Mouse (Mus musculus): ENCODE measurements at regions not wholly inside any gene's neighbourhood (a gene's known extent, or its start where the extent isn't known, plus 50 kb on each side); places are given as distances from the start of the nearest gene placed in this dataset.

DNA sequence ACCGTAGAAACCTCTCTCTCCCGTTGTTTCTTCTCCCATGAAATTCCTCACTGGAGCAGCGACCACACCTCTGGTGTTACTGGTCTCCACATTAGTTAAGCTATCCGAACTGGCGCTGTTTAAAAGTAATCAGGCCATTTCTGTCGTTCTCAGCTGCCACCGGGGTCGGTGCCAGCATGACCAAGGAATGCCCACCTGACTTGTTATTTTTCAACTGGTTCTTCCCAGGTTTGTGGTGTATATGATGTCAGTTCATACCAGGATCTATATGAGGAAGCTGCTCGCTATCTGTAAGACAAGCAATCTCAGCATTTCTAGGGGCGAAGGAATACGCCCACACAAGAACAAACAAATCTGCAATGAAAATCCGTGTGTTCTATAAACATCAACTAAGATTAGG, 116.6 kb downstream of the Barhl2 start:
- TF ChIP-seq CTCF (conservative IDR thresholded peaks at IDR 0.05; ENCODE audit: low read length) (no peak), NANOG (IDR thresholded peaks at IDR 0.05; ENCODE audit: borderline replicate concordance, low read length) (no peak), POU5F1 (IDR thresholded peaks at IDR 0.05; ENCODE audit: borderline replicate concordance, low read length) (no peak)
